Mouse (Mus musculus) cortical plate, adult 2 months (tissue): ENCODE measurements around the gene Gemin4. TPM values are rescaled to one million over a fixed set of nuclear protein-coding genes. Genes with fewer than 3 reads are reported as not detected.
"Not testable (repeated sequence)": the region's sequence is repeated elsewhere in the genome, so short reads cannot be mapped to it uniquely, and the experiment has no call there.

Experiments
- H3K27ac ChIP-seq: fragments of 200-500 bp; 2 replicates; pipeline ENCODE4 v1.5.1; 2012; ENCODE audit warnings: low read length, control low read depth, inconsistent platforms; ENCODE audit not compliant: insufficient read depth
- H3K4me1 ChIP-seq: fragments of 200-500 bp; 2 replicates; pipeline ENCODE4 v1.6.1; 2011; ENCODE audit warnings: low read length; ENCODE audit not compliant: control insufficient read depth, insufficient read depth
- H3K4me3 ChIP-seq: fragments of 200-500 bp; 2 replicates; pipeline ENCODE4 v1.5.1; 2011; ENCODE audit warnings: mild to moderate bottlenecking, low read length, control low read depth; ENCODE audit not compliant: insufficient read depth
- CTCF ChIP-seq: fragments of 200-500 bp; IDR thresholded peaks from 2 replicates; pipeline ENCODE4 v1.5.1; 2011; ENCODE audit warnings: mild to moderate bottlenecking, control low read depth, low read length; ENCODE audit not compliant: insufficient read depth; ENCODE audit errors: extremely low read depth
- POLR2A ChIP-seq: fragments of 200-500 bp; IDR thresholded peaks from 2 replicates; pipeline ENCODE4 v1.6.1; 2011; ENCODE audit warnings: mild to moderate bottlenecking, low read length, control low read depth; ENCODE audit not compliant: insufficient read depth; ENCODE audit errors: extremely low read depth
- polyA plus RNA-seq: library from polyadenylated mRNA; depleted of rRNA; stranded (reverse); fragments of >200 nt; gene quantifications from 2 replicates; pipeline ENCODE4 v1.2.3, GENCODE M21; 2012

Gene Gemin4
- polyA plus RNA-seq, 1 experiment, result 6.6 TPM

DNA sequence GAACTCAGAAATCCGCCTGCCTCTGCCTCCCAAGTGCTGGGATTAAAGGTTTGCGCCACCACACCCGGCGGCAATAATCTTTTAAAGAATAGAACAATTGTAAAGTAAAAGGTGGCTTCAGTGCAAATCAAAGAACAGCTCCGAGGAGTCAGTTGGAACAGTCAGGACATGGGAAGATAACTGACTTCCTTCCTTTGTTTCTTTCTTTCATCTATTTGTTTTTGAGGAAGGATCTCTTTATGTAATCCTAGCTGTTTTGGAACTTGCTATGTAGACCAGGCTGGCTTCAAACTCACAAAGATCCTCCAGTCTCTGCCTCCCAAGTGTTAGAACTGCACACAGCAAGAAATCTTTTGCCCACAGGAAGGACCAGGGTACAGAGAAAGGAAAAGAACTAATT, 7.2 kb upstream of the Gemin4 start:
- no peaks in the 10 kb centered on the region for H3K4me1 ChIP-seq
- H3K4me3 ChIP-seq, result no peak overlapping the region
- no peak for TF ChIP-seq POLR2A
- no peak for TF ChIP-seq CTCF
- no peak overlapping the region for H3K27ac ChIP-seq

DNA sequence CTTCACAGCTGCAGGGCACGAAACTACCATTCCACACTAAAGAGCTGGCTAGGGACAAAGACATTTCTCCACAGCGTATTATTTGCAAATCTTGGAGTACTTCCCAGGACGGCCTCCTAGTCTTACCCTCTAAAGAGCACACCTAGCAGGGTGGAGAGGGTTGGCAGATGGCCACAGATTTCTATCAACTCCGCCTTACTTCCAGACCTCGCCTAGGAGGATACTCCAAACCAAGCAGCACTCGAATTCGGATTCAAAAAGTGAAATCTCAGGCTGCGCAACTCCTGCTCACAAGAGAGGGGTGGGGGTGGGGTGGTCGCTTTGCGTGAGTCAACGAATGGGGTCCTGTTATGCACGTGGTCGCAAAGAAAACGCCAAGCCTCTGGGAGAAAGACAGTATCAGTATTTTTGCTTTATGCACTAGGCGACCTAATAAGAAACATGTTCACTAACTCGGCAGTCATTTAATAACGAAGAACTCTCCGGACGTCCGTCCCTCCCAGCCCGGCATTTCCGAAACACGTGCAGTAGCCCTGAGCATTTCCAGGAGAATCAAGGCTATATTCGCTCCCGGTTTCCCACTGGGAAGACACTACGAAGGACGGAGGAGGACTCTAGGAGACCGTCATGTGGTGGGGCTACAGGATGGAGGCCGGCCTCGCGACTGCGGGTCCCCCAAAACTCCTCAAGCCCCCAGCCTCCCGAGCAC, 629 bp downstream of the Gemin4 start:
- no peaks in the 10 kb centered on the region for H3K4me1 ChIP-seq
- peak overlapping the region; percentile 60 for H3K4me3 ChIP-seq
- TF ChIP-seq CTCF (no peak), POLR2A (peak; percentile 33; the same call in 1 of the 2 replicates)
- peak overlapping the region; percentile 30; the same call in 1 of the 2 replicates for H3K27ac ChIP-seq

DNA sequence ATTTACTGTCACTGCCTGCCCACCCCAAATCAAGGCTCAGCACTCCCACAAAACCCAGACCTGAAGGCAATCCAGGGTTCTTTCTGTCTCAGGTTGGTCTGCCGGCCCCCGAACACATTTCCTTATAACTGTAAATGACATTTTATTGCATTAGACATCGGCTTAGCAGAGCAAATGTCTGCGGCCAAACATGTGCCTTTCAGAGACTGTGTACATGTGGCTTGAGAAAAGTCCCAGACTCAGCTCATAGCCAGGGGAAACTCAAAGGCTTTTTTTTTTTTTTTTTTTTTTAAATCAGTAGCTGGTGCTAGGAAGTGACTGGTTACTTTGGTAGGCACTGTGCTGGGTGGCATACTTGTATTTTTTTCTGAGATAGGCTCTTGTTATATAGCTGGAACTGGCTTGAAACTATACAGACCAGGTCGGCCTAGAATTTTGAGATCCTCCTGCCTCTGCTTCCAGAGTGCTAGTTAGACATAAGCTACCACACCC, 1.4 kb downstream of the Gemin4 start:
- no peak for TF ChIP-seq POLR2A
- TF ChIP-seq CTCF, result no peak

DNA sequence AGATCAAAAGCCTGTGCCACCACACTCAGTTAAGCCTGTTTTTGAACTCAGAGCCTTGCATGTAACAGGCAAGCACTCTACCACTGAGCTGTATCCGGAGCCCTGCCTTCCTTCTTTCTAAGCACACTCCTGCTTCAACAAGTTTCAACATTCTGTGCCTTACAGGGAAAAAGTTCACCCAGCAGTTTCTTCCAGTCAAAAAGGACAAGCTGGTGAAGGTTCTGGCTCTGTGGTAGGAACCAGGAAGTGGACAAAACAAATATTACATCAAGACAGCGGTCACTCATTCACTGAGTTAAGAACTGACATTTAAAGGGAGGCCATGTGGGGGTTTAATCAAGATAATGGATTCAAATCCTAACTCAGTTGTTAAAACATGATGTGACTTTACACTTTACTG, 2.5 kb downstream of the Gemin4 start:
- Histone ChIP-seq H3K27ac (no peak overlapping the region), H3K4me1 (no peaks in the 10 kb centered on the region; the same call in 1 of the 2 replicates), H3K4me3 (no peak overlapping the region)
- no peak for TF ChIP-seq CTCF
- no peak for TF ChIP-seq POLR2A

More for the DNA sequence above, 1.4 kb downstream of the Gemin4 start:
- Histone ChIP-seq H3K4me1 (no peaks in the 10 kb centered on the region), H3K4me3 (no peak overlapping the region; the same call in 1 of the 2 replicates), H3K27ac (no peak overlapping the region)

DNA sequence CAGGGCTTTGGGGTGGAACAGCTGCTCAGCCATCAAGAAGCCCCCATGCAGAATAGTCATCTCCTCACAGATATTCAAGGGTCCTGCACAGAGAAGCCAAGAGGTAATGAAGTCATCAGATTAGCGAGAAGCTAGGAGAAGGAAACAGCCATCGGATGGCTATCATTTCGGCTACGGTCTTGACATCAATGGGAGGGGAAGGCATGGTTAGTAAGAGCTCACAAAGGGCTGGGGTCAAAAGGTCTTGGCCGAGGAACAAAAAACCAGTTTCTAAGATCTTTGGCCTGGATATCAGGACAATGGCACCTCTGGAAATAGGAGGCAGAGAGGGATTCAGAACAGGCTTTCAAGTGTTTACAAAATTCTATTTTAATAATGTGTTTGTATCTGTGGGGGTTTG, 3.6 kb downstream of the Gemin4 start:
- no peak for TF ChIP-seq CTCF
- no peak for TF ChIP-seq POLR2A
- H3K4me3 ChIP-seq, result no peak overlapping the region
- no peaks in the 10 kb centered on the region; the same call in 1 of the 2 replicates for H3K4me1 ChIP-seq
- no peak overlapping the region for H3K27ac ChIP-seq

DNA sequence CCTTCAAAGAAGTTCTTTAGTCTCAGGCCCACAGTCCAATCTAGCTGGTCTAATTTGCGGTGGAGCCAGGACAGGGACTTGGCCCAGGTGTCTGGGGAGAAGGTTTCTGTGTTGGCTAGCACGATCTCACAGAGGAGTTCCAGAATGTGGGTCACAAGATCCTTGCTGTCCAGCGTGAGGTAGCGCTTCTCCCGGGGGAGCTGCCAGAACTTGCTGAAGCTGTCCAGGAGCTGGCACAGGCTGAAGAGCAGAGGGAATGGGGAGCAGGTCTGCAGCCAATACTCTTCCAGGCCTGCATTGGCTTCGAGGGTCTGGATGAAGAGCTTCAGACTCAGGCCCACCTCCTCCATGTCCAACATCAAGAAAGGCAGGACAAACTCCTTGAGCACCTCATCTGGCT, 5.9 kb downstream of the Gemin4 start:
- not testable (repeated sequence) for H3K4me3 ChIP-seq, H3K27ac ChIP-seq

DNA sequence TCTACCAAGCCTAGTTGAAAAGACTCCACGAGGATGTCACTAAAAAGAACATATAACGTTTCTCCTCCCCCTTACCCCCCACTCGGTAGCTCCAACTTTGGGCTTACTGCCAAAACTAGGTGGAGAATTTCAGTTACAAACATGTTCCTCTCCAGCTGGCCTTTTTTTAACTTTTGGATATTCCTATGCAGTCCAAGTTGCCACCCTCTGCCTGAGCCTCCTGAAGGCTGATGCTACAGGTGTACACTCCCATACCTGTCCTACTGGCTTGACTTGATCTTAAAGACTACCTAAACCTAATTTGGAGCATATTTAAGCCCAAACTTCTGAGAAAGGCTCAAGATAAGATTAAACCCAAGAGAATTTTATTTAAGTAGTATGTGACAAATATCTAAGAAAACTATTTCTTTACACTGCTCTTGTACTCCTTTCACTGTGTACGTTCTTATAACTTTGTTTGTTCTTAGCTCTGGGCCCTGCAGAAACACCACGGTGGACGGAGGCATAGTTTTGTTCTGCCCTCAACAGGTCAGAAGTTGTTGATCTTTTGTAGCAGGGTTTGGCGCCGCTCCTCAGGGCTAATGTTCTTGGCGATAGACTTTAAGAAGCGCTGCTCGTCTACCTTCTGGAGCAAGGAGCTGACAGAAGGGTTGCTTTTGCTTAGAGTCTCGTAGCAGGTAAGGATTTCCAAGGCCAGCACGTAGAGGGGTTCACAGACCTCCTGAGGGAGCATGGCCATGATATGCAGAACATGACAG, 7.1 kb downstream of the Gemin4 start:
- no peak overlapping the region for H3K4me3 ChIP-seq
- no peak for TF ChIP-seq POLR2A
- no peak for TF ChIP-seq CTCF
- no peak overlapping the region for H3K27ac ChIP-seq
- H3K4me1 ChIP-seq, result no peaks in the 10 kb centered on the region; the same call in 1 of the 2 replicates

More for the DNA sequence above, 5.9 kb downstream of the Gemin4 start:
- H3K4me1 ChIP-seq, result not testable (repeated sequence)

DNA sequence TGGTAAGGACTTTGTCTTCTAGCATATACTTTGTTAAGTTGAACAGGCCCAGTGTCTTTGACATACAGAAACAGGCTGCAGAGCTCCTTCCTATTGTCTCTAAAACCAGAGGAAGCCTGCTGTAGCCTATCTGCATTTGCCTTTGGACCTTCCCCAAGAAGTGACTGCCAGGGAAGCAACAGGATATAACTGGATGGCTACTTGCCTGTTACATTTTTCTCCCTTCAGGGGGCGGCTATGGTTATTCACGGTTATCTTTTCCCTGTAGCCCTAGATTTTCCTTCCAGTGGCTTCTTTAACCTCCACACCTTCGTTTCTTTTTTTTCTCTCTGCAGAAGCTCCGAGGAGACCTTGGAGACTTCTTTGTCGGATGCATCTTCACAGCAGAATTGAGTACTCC, 10.7 kb downstream of the Gemin4 start:
- no peaks in the 10 kb centered on the region; the same call in none of the 2 replicates for H3K4me1 ChIP-seq
- no peak overlapping the region for H3K27ac ChIP-seq
- TF ChIP-seq POLR2A (no peak), CTCF (no peak)
- no peak overlapping the region for H3K4me3 ChIP-seq

DNA sequence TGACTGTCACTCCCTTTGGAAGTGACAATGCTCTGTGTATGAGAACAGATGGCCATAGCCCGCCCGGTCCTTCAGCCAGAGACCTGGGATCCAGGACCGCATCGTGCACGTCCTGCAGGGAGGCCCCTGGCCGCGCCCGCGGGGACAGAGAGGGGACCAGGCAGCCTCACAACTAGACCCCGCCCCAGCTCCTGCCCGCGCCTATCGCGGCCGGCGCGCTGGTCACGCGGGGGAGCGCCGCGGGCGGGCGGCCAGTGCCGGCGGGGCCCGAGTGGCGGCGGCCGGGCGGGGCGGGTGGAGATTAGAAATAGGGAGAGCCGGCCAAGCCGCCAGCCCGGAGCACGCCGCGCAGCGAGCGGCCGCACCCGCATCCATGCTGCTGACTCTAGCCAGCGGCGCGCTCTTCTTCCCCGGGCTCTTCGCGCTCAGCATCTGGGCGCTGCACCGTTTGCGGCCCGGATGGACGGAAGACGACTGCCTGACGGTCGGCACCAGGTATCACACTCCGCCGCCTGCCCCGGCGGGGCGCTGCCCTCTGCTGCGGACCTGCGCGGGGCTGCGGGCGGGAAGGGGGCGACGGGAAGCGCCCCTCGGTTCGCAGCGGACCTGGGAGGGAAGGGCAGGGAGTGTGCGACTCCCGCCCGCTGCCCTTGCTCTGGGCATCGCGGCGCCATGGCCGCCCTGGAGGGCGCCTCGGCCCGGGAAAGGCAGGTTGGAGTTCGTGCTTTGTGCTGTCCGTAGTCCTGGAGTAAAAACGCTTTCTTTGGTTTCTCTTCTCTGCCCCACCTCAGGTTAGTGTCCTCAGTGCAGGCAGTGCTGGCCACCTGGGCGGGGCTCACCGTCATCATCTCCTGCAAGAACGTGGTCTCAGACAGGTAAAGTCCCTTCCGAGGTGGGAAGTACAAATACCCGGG, 15.4 kb downstream of the Gemin4 start:
- Histone ChIP-seq H3K4me3 (peak overlapping the region; percentile 96), H3K27ac (peak overlapping the region; percentile 26; the same call in 1 of the 2 replicates), H3K4me1 (no peaks in the 10 kb centered on the region; the same call in 1 of the 2 replicates)
- peak; percentile 0; the same call in 1 of the 2 replicates for TF ChIP-seq POLR2A
- no peak for TF ChIP-seq CTCF
